Mouse (Mus musculus): ENCODE results near the gene Vps13c.

Vps13c gene

DNA sequence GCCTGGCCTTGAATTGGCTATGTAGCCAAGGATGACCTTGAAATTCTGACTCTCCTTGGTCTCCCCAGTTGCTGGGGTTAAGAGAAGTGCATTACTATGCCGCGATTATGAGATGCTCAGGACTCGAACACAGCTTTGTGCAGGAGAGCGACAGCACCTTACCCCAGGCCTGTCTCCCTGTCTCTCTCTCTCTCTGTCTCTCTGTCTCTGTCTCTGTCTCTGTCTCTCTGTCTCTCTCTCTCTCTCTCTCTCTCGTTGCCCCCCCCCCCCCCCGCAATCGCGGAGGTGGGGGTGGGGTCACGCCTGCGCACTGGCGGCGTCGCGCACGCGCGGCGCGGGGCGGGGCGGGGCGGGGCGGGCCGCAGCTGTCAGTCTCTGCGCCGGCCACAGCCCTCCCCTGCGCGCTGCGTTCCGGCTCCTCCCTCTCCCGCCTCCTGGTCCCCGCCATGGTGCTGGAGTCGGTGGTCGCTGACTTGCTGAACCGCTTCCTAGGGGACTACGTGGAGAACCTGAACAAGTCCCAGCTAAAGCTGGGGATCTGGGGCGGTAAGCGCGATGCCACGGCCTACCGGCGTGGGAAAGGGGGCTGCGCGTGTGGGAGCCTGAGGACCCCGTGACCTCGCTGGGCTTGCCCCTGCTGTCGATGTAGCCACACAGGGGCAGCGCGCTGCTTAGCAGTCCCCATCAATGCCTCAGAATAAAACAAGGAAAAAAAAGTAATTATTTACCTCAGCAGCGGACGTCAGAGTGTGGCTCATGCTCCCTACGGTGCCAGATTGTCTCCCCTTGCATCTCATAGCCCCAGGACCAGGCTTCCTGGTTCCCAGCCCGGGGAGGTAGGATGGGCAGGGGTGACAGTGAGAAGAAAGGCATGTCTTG, at the start of gene Vps13c:
Vps13c (plus strand) TSS at position 416 of the 879 bp plus-strand sequence.
- DNase-seq = peak; percentile 82

DNA sequence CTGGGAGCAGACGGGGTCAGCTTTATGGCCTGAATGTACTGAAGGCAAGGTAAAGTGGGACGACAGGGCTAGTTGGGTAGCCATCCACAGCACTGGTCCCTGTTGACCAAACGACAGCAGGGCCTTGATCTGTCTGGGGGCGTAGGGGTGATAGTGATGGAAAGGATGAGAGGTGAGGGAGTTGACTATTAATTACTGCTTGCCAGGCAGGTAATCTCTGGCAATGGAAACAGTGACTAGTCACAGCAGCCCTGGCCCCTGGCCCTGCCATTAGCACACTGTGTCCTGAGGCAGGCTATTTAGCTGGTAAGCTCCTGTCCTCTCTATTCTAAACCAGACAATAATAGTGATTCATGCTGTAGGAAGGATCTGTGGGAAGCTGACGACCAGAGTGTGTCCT, 47.8 kb upstream of the Vps13c start:
- no peak for DNase-seq

DNA sequence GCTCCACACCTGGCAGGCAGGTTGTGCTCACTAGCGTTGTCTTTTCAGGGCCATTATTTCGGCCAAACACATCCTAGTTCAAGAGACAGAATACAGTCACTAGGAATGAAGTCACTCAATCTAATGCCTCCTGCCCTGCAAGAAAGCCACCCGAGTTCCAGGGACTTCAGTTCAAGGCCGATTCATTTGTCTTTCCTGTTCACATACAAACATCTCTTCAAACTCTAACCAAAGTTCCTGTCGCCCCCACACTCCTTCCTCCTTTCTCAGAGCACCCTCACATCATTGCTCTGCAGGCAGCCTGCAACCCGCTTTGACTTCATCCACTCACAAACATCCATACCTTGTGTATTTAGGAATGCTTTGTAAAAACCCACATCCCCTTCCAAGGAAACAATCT, 46.7 kb upstream of the Vps13c start:
- DNase-seq = no peak

DNA sequence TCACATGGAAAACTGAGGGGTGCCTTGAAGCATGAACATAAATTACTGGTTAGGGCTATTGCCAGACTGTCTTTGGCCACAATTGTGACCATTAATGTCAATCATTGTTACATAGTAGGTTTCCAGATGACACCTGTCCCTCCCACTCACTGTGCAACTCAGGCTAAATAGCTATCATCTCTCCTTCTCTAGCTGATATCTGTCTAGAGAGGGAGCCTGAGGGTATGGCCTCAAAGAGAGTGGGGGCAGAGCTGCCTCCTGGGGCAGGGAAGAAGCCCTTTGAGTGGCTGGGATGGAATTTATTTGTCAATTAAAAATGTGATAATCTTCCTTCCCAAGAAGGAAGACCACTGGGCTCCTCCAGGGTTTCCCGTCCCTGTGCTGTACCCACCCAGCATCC, 46.0 kb upstream of the Vps13c start:
- no peak for DNase-seq

DNA sequence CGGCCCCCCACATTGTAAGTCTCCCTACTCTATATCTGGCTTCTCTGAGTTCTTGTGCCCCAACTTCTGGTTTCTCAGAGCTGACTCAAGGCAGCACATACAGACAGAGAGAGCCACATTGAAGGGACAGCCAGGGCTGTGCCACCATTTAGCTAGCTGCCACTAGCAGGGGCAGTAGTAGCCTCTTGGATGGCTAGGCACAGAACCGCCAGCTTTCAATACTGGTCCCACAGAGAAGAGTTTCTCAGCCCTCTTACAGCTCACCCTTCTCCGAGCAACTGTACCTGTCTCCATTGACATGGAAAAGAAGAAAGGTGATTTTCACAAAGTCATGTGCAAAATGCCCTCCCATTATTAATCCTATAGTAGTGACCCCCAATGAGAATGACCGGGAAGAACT, 45.5 kb upstream of the Vps13c start:
- no peak for DNase-seq

DNA sequence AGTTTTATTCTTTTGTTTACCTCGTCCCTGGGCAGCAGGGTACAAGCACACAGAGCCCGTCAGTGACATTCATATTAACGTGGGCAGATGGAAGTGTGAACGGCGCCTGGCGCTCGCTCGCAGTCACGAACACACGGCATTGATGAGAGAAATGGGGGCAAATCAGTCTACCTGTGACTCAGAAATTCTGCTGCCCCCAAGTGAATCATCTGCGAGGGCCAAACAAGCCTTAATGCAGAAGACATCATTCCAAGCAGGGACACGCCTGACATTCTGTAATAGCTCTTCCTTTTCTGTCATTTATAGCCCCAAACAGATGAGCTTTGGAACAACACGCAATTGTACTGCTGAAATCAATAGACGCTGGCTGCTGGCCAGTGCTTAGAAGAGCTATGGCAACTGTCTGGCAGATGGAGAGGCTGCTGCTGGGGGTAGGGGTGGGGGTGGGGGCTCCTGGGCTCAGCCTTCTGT, 45.0 kb upstream of the Vps13c start:
- DNase-seq = peak; percentile 66

DNA sequence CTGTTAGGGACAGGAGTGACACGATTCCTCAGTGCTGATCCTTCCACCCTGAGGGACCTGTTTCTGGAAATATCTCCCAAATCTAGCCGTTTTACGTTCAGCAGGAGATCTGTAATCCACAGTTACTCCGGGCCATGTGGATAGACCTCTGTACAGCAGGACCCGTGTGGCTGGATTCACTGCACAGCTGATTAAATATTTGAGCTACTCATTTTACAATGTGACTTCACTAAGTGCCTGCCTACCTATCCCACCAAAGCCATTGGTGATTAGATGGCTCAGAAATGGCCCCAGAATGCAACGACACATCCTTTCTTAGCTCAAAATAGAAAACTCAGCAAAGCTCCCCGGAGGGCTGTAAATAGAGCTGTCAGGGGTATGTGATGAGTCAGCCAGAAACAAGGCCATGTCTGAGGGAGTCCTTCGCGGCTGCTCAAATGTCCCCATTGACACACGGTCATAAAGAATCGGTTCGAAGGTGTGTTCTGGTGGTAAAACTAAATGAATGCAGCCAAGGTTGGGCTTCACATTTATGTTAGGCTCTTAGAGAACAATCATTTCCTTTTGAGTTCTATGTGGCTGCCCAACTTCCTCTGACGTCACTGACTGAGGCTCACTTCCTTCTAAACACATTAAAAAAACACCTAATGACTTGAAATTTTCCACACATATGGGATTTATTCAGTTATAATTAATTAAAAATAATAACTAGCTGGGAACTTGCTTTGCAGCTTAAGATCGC, 40.9 kb upstream of the Vps13c start:
- DNase-seq = no peak

DNA sequence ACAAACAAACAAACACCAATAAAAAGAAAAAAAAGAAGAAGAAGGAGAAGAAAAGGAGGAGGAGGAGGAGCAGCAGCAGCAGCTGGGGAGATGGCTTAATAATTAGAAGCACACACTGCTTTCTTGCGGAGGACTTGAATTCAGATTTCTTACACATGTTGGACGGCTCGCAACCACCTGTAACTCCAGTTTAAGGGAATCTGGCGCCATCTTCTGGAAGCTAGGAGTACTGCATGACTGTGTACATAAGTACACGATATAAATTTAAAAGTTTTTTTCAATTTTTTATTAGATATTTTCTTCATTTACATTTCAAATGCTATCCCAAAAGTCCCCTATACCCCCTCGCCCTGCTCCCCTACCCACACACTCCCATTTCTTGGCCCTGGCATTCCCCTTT, 38.0 kb upstream of the Vps13c start:
- peak; percentile 73 for DNase-seq

DNA sequence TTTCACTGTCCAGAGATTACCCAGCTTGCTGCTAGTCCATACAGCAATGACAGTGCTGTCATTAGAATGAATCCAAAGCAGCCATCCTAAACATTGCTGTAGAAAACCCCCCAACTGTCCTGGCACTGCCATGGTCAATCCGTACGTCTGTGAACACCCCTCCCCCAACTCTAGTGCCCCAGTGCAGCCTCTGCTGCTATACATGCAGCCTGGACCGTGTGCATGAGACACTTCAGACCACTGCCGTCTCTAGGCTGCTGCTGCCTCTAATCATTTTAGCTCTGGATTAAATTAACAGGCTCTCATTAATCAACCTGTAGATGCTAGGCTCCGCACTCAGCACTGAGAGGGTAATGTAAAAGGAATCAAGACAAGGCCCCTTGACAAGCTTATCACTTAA, 33.2 kb upstream of the Vps13c start:
- no peak for DNase-seq

DNA sequence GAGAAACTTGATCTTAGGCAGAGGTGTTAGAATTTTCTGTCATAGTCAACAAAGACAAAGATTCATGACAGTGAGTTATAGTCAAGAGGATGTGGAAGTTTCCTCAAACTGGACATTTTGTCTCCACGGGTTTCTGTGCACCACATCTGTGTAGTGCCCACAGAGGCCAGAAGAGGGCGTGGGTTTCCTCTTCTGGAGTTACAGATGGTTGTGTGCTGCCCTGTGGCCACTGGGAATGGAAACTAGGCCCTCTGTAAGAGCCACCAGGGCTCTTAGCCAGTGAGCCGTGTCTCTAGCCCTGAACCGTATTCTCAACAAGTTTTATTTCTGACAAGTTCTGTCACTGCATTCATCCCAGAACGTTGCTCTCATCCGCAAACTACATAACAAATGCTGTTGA, 29.7 kb upstream of the Vps13c start:
- DNase-seq = no peak

DNA sequence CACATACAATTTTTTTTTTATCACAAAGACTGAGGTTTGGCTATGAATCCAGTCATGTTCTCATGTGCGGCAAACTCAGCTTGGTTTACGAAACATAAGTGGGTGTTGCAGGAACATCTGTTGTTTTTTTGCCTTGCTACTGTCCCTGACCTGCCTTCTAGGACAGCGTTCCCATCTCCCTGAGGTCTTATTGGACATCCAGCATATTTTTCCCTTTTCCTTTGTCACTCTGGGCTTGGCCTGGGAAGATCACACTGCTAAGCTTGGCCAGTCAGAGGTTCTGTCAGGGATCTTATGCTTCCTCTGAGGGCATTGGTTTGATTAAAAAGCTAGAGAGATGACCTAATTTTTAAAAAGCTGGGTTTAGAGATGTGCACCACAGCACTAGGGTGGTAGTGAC, 29.1 kb upstream of the Vps13c start:
- no peak for DNase-seq

DNA sequence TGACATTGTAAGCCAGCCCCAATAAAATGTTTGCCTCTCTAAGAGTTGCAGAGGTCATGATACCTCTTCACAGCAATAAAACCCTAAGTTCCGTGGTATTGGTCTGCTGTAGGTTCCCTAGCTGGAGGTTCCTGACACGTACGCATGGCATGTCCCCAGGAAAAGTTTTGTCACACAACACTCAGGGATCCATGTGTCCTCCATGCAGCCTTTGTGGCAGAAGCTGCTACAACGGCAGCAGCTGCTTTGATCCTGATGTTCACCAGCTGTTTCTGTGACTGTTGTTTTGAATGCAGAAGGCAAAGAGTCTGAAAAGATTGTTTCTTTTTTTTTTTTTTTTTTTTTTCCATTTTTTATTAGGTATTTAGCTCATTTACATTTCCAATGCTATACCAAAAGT, 27.0 kb upstream of the Vps13c start:
- no peak for DNase-seq

DNA sequence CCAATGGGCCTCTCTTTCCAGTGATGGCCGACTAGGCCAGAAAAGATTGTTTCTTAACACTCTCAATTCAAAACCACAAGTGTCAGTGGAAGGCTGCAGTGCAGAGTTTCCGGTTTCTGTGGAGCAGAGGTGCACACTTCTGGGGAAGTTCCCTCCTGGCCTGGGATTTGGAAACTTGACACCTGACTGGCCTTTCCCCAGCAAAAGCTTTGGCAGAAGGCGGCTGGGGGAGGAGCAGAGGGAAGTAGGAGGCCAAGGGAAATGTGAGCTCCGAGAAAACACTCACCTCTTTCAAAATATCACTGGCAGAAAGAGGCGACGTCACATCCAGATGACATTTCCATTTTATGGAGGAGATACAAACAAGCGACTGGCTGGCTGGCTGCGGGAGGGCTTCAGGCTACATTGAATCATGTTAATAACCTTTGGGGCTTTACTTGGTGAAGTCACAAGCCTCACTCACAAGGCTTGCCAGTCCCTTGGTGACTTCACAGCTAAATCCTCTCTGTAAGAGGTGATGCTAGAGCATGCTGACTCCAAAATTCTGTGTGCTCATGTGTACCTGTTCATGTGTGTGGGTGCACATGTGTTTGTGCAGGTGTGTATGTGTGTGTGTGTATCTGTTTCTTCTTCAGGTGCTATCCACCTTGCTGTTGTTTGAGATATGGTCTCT, 26.4 kb upstream of the Vps13c start:
- DNase-seq = no peak

DNA sequence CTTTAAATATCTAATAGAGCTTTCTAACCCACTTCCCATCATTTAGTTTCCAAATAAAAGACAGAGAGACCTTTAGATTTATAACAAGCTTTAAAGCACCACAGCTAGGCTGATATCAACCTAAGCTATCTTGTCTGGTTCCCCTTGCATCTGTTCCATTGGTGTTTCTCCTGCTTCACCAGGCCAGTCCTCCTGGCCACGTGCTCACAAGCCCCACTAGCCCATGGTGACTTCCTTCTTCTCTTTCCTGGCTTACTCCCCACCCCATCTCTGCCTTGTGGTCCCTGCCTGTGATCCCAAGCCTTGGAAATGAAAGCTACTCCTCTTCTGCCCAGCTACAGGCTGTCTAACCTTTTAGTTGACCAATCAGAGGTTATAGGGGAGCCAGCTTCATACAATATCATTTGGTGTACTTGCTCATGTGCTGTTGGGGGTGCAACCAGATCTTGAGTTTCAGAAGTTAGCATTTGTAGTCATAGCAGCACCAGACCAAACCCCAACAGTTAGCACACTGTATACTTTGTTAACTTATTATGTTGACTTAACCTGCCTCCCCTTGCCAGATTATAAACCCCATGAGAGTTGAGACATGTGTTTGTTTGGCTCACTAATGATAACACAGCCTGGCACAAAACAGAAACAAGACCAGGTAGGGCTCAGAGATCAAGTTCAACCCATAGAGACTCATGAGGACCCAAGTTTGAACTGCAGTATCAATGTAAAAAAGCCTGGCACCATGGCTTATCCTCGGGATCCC, 23.8 kb upstream of the Vps13c start:
- no peak for DNase-seq

DNA sequence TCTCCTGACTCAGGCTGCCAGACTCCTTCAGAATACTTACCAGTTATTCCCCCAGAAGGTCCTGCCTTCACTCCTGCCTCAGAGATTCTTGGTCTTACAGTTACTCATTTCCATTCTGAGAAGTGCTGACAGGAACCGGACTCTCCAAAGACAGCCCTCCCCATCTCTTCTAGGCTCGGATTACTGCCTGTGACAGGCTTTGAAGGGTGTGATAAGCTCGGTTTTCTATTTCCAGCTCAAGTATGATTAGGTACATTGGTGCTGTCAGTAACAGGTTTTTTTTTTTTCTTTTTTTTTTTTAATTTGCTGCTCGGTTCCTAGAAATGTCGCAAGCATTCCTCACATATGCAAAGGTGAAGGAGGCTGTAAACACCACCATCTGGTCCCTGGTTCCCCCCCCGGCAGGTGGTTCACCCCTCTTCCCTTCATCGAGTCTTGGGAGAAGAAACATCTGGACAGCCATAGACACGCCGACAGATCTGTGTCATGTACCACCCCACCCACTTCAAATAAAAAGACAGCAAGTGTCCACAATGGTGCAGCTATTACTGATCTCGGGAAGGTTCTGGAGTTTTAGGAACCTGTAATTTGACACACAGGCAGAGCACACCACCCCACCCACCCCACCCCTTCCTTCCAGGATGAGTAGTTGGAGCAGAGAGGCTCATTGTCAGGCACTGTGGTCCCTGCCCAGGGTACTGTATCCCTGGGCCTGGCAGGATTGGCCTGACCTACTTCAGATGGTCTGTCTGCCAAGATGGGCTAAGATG, 22.1 kb upstream of the Vps13c start:
- DNase-seq = no peak

DNA sequence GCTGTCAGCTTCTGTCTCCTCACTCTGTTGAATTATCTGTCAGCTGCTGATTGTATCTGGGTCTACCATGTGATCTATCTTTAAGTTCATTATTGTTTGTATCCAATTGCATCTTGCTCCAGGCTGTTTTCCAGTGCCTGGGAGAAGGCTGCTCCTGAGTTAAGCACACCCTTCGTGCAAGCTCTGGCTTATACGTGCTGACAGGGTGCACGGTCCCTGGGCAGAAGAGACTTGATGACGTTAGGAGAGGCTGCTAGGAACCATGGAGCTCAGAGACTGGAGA, 21.6 kb upstream of the Vps13c start:
- no peak for DNase-seq

DNA sequence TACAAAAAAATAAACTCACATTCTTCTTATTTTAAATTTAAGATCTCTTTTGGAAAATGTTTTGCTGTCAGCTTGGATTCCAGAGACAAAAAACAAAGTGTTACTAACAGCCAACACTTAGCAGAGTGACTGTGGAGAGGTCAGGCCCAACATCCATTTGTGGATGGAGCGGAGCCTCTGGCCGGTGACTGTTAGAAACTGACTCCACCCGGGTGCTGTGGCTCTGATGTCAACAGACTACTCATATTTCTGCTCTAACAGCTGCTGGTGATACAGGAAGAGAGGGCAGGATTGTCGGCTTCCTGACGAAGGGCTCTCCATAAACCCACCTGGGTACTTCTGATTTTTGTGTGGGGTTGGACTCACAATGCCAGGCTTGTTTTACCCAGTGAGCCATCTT, 17.1 kb upstream of the Vps13c start:
- no peak for DNase-seq

DNA sequence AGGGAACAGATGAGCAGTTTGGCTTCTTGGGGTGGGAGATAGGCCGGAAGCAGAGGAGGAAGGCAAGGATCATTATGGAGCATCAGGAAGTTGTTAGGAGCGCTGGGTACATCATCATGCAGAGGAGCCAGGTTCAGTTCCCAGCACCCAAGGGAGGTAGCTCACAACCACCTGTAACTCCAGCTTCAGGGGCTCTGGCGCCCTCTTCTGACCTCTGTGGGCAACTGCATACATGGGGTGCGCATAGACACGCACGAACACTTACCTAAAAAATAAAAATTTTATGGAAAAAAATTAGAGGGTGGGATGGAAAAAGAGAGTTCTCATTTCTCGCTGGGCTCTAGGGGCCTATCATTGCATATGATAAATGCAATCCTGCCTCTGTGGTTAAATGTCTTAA, 14.7 kb upstream of the Vps13c start:
- DNase-seq = no peak

DNA sequence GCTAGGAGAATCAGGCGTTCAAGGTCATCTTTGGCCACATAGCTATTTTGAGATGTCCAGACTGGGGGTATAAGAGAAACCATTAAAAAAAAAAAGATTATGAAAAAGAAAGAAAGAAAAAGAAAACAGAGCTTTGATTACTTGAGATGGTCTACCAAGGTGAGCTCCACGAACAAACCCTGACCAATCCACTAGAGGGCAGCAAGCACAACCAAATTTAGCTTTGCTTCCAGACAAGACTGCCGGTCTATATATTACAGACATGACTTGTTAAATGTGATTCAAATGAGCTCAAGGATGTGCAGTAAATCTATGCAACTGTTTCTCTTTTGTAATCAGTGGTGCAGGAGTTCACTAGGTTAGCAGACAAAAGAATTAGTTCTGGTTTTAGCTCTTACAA, 12.0 kb upstream of the Vps13c start:
- peak; percentile 53 for DNase-seq

DNA sequence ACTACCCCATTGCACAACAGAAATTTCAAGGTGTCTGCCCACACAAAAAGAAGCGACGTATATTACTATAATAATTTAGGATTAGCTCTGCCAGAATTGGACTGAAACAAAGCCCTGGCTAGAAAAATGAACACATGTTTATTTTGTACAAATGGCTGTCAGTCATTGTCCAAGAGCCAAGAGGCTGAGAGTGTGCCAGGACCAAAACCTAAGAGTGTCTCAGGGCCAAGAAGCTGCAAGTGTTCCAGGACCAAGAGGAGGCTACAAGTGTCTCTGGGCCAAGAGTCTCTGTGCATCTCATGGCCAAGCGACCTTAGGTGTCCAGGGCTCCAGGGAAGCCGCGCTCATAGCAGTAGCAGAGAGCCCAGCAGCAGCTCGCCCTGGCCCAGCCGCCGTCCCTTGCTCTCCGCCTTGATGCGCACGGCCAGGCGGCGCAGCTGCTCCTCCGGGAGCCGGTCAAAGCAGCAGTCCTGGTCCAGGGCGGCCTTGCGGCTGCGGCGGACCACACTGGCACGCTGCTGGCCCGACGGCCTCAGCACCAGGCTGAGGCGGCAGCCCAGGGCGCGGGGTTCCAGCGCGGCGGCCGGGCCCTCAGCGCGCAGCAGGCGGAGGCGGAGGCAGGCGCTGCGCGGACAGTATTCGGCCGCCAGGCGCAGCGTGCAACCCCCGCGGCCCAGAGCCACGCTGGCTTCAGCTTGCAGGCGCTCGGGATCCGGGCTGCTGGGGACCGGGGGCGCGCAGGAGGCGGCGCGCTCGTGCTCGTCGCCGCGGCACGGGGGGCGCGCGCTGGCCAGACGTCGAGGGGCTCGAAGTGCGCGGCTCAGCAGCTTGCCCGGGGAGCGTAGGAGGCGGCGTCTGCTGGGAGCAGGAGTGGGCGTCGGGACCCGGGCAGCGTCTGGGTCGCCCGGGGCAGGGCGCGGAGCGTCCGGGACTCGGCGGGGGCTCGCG, 9.5 kb upstream of the Vps13c start:
- peak; percentile 70 for DNase-seq

DNA sequence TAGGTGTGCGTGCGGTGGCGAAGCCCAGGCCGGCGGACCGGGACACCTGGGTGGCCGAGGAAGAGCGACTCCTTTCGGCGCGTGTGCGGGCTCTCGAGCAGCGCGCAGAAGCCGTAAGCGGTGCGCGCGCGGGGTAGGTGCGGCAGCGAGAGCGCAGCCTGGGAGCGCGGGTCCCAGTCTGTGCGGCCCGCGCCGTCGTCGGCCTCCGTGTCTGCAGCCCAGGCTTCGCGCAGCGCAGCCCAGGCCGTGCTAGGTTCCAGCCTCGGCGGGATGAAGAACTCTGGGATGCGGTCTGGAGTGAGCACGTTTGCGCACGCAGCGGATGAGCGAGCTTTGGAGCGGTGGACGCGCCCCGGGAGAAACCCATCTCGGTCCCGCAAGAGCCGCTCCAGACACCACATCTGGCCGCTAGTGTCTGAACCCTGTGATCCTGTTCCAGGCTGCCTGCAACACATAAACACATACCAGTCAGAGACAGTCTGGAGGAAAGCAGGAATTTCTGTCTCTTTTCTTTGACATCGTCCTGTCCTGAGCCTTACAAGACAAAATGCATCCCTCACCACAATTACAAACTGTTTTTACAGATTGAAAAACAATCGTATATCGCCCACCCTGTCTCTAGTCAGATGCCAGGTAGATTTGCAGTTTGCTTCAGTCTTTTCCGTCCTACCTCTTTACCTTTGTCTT, 8.7 kb upstream of the Vps13c start:
- no peak for DNase-seq
